In the genomic region with DNA sequence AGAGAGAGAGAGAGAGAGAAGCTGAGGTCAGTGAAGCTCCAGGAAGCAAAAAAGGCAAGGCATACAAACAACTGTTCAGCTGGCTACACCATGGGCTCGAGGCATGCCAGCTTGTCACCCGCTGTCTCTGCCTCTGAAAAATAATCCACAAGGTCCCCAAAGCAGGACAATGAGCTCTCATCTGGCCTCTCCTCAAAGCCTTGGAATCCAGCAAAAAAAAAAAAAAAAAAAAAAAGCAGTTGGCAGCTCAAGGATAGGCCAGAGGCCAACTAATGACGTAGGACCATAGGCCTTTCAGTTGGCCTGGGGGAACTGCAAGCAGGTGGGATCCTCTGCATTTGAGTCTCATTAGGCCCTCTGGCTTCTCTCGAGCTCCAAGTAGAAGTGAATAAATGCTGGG, we compare ENCODE assay signal across 16 mouse cellular contexts. TPM values are rescaled to one million over a fixed set of nuclear protein-coding genes. Genes with fewer than 3 reads are reported as not detected.
A peak's percentile ranks its signal among the peaks of the same experiment; 100 is the strongest.
DNase-seq lines count a peak whose midpoint lies in the region; ATAC-seq and TF ChIP-seq lines count a peak whose summit lies in the region.
"Had no signal": no experiment of that assay in that cellular context is flagged by ENCODE, and none has a peak within 500 bp of the region (broad histone marks: within the 10 kb centered on the region; RNA-seq: fewer than 3 reads in every experiment).

No protein-coding gene starts in this region.

- no peaks in the 10 kb centered on the region for H3K36me3 ChIP-seq in forebrain, embryonic 14.5 days (ENCODE audit: control insufficient read depth, insufficient read depth, low read length)
- H3K36me3 ChIP-seq in forebrain, embryonic 15.5 days, result no peaks in the 10 kb centered on the region
- no peaks in the 10 kb centered on the region for H3K36me3 ChIP-seq in hindbrain, postnatal 0 days (ENCODE audit: insufficient read depth, low read length)
- H3K36me3 ChIP-seq in hindbrain, embryonic 13.5 days, result no peaks in the 10 kb centered on the region
- no peaks in the 10 kb centered on the region for H3K36me3 ChIP-seq in midbrain, postnatal 0 days (ENCODE audit: insufficient read depth, low read length)
- no peaks in the 10 kb centered on the region for H3K36me3 ChIP-seq in midbrain, embryonic 13.5 days
- H3K36me3 ChIP-seq: limb, embryonic 13.5 days; liver, embryonic 15.5 days had no signal

- H3K27me3 ChIP-seq in forebrain, embryonic 14.5 days (replicated peaks; ENCODE audit: control insufficient read depth, insufficient read depth, low read length), result peaks cover 2% of the 10 kb centered on the region; the same call in 1 of the 2 replicates
- peaks cover 8% of the 10 kb centered on the region; the same call in 1 of the 2 replicates for H3K27me3 ChIP-seq in forebrain, embryonic 15.5 days
- no peaks in the 10 kb centered on the region for H3K27me3 ChIP-seq in hindbrain, postnatal 0 days (ENCODE audit: insufficient read depth, low read length)
- H3K27me3 ChIP-seq in hindbrain, embryonic 13.5 days, result peaks cover 21% of the 10 kb centered on the region
- no peaks in the 10 kb centered on the region for H3K27me3 ChIP-seq in midbrain, postnatal 0 days (ENCODE audit: insufficient read depth, low read length)
- H3K27me3 ChIP-seq in midbrain, embryonic 13.5 days, result peaks cover 11% of the 10 kb centered on the region

- no peak overlapping the region for H3K4me3 ChIP-seq in forebrain, embryonic 14.5 days (ENCODE audit: low read depth, low read length)
- H3K4me3 ChIP-seq in forebrain, embryonic 15.5 days, result no peak overlapping the region
- H3K4me3 ChIP-seq in hindbrain, postnatal 0 days (ENCODE audit: low read length), result no peak overlapping the region
- H3K4me3 ChIP-seq in hindbrain, embryonic 13.5 days, result no peak overlapping the region
- H3K4me3 ChIP-seq in midbrain, postnatal 0 days (ENCODE audit: low read depth, low read length), result no peak overlapping the region
- no peak overlapping the region for H3K4me3 ChIP-seq in midbrain, embryonic 13.5 days (replicated peaks)
- H3K4me3 ChIP-seq: erythroblast, embryonic 14.5 days; left cerebral cortex, adult 2 months; limb, embryonic 13.5 days; liver, embryonic 15.5 days had no signal

- H3K27ac ChIP-seq in forebrain, embryonic 14.5 days (ENCODE audit: low read depth, low read length), result no peak overlapping the region
- no peak overlapping the region for H3K27ac ChIP-seq in forebrain, embryonic 15.5 days (replicated peaks)
- H3K27ac ChIP-seq in hindbrain, postnatal 0 days, result no peak overlapping the region
- no peak overlapping the region for H3K27ac ChIP-seq in hindbrain, embryonic 13.5 days
- no peak overlapping the region for H3K27ac ChIP-seq in midbrain, postnatal 0 days (ENCODE audit: low read depth, low read length)
- H3K27ac ChIP-seq in midbrain, embryonic 13.5 days, result no peak overlapping the region
- H3K27ac ChIP-seq: kidney, postnatal 0 days; left cerebral cortex, adult 2 months; limb, embryonic 13.5 days; liver, embryonic 15.5 days; stomach, postnatal 0 days had no signal

- TF ChIP-seq CTCF in hindbrain, postnatal 0 days (IDR thresholded peaks at IDR 0.05; ENCODE audit: low read depth), result no peak
- no peak for TF ChIP-seq CTCF in midbrain, postnatal 0 days (IDR thresholded peaks at IDR 0.05)

- H3K9ac ChIP-seq in forebrain, embryonic 14.5 days (ENCODE audit: low read length), result no peak overlapping the region
- H3K9ac ChIP-seq in forebrain, embryonic 15.5 days (replicated peaks), result no peak overlapping the region
- H3K9ac ChIP-seq in hindbrain, postnatal 0 days (replicated peaks; ENCODE audit: low read length), result no peak overlapping the region
- no peak overlapping the region for H3K9ac ChIP-seq in hindbrain, embryonic 13.5 days
- H3K9ac ChIP-seq in midbrain, postnatal 0 days (replicated peaks; ENCODE audit: low read length, poor library complexity, severe bottlenecking), result no peak overlapping the region
- H3K9ac ChIP-seq in midbrain, embryonic 13.5 days (replicated peaks), result no peak overlapping the region
- H3K9ac ChIP-seq: limb, embryonic 13.5 days; liver, embryonic 15.5 days had no signal

- no peaks in the 10 kb centered on the region for H3K9me3 ChIP-seq in forebrain, embryonic 14.5 days (replicated peaks; ENCODE audit: control insufficient read depth, low read length)
- no peaks in the 10 kb centered on the region for H3K9me3 ChIP-seq in forebrain, embryonic 15.5 days
- H3K9me3 ChIP-seq in hindbrain, postnatal 0 days (ENCODE audit: low read length), result no peaks in the 10 kb centered on the region
- H3K9me3 ChIP-seq in hindbrain, embryonic 13.5 days, result no peaks in the 10 kb centered on the region
- H3K9me3 ChIP-seq in midbrain, postnatal 0 days (ENCODE audit: low read length), result no peaks in the 10 kb centered on the region
- no peaks in the 10 kb centered on the region for H3K9me3 ChIP-seq in midbrain, embryonic 13.5 days
- H3K9me3 ChIP-seq: limb, embryonic 13.5 days; liver, embryonic 15.5 days had no signal

- peak; percentile 32; the same call in 1 of the 2 replicates for ATAC-seq in forebrain, embryonic 14.5 days
- ATAC-seq in forebrain, embryonic 15.5 days (replicated peaks), result no peak
- peak; percentile 22; the same call in 1 of the 2 replicates for ATAC-seq in hindbrain, postnatal 0 days
- ATAC-seq in hindbrain, embryonic 13.5 days (ENCODE audit: low FRiP score), result no peak
- no peak for ATAC-seq in midbrain, postnatal 0 days (ENCODE audit: low FRiP score)
- ATAC-seq in midbrain, embryonic 13.5 days, result no peak
- no peak for ATAC-seq in erythroblast, adult 5-6 weeks (replicated peaks; ENCODE audit: low FRiP score, poor library complexity, severe bottlenecking)

- 58% methylated on average over 4 of the region's 4 CpGs for WGBS in forebrain, embryonic 14.5 days
- 63% methylated on average over 4 of the region's 4 CpGs for WGBS in forebrain, embryonic 15.5 days
- 38% methylated on average over 4 of the region's 4 CpGs for WGBS in hindbrain, postnatal 0 days
- WGBS in hindbrain, embryonic 13.5 days, result 75% methylated on average over 4 of the region's 4 CpGs
- 66% methylated on average over 4 of the region's 4 CpGs for WGBS in midbrain, postnatal 0 days
- 75% methylated on average over 4 of the region's 4 CpGs for WGBS in midbrain, embryonic 13.5 days

- H3K4me2 ChIP-seq in forebrain, embryonic 14.5 days (ENCODE audit: low read length), result no peak overlapping the region
- H3K4me2 ChIP-seq in forebrain, embryonic 15.5 days (replicated peaks), result no peak overlapping the region
- H3K4me2 ChIP-seq in hindbrain, postnatal 0 days (ENCODE audit: low read depth, low read length), result no peak overlapping the region
- no peak overlapping the region for H3K4me2 ChIP-seq in hindbrain, embryonic 13.5 days
- H3K4me2 ChIP-seq in midbrain, postnatal 0 days (ENCODE audit: low read depth, low read length, poor library complexity, severe bottlenecking), result no peak overlapping the region
- H3K4me2 ChIP-seq in midbrain, embryonic 13.5 days (replicated peaks), result no peak overlapping the region
- H3K4me2 ChIP-seq: limb, embryonic 13.5 days; liver, embryonic 15.5 days had no signal

- DNase-seq in forebrain, embryonic 14.5 days (ENCODE audit: low spot score), result peak; percentile 46
- peak; percentile 43 for DNase-seq in hindbrain, postnatal 0 days (ENCODE audit: low spot score)
- peak; percentile 64 for DNase-seq in midbrain, postnatal 0 days (ENCODE audit: low spot score)
- DNase-seq: gastrocnemius, postnatal 14 days had no signal

- H3K4me1 ChIP-seq in forebrain, embryonic 14.5 days (ENCODE audit: control insufficient read depth, insufficient read depth, low read length), result no peaks in the 10 kb centered on the region
- no peaks in the 10 kb centered on the region for H3K4me1 ChIP-seq in forebrain, embryonic 15.5 days
- H3K4me1 ChIP-seq in hindbrain, postnatal 0 days (ENCODE audit: insufficient read depth, low read length), result 0 out of 2 replicates have a peak, but pooled peaks cover 4% of the 10 kb centered on the region
- H3K4me1 ChIP-seq in hindbrain, embryonic 13.5 days (replicated peaks), result 0 out of 2 replicates have a peak, but pooled peaks cover 7% of the 10 kb centered on the region
- no peaks in the 10 kb centered on the region for H3K4me1 ChIP-seq in midbrain, postnatal 0 days (ENCODE audit: insufficient read depth, low read length)
- H3K4me1 ChIP-seq in midbrain, embryonic 13.5 days (replicated peaks), result no peaks in the 10 kb centered on the region
- H3K4me1 ChIP-seq: liver, embryonic 15.5 days had no signal

RNA-seq across cellular contexts. Expression of gene Adamts8, which starts 7.6 kb away (rescaled TPM):
- 0.72 and 0.95 TPM in 2 replicates for polyA plus RNA-seq in forebrain, embryonic 14.5 days (2014; fragmentation: Nextera tagmentation; extraction: Ambion mirVana)
- 1.5 and 1.6 TPM in 2 replicates for polyA plus RNA-seq in forebrain, embryonic 15.5 days (2015; fragmentation: Nextera tagmentation; extraction: Ambion mirVana)
- 2.5 and 3.3 TPM in 2 replicates for total RNA-seq in hindbrain, postnatal 0 days (2014; rRNA removed)
- polyA plus RNA-seq in hindbrain, postnatal 0 days (2015; fragmentation: Nextera tagmentation; extraction: Ambion mirVana), result 1.7 and 1.8 TPM in 2 replicates
- 1.4 and 2.0 TPM in 2 replicates for polyA plus RNA-seq in hindbrain, embryonic 13.5 days (2015; fragmentation: Nextera tagmentation; extraction: Ambion mirVana)
- total RNA-seq in midbrain, postnatal 0 days (2014; rRNA removed), result 2.9 and 3.0 TPM in 2 replicates
- 1.2 and 1.9 TPM in 2 replicates for polyA plus RNA-seq in midbrain, postnatal 0 days (2015; fragmentation: Nextera tagmentation; extraction: Ambion mirVana)
- 0.66 and 0.96 TPM in 2 replicates for polyA plus RNA-seq in midbrain, embryonic 13.5 days (2015; fragmentation: Nextera tagmentation; extraction: Ambion mirVana)
- total RNA-seq in erythroblast, adult 5-6 weeks (2015; ENCODE audit: low replicate concordance), result not detected in 2 replicates
- not detected in 2 replicates for total RNA-seq in erythroblast, adult 5-6 weeks (2017; ENCODE audit: low replicate concordance)
- total RNA-seq: megakaryocyte progenitor cell, adult 5-6 weeks; neutrophil, adult 5-6 weeks had no signal
- polyA plus RNA-seq: erythroblast, embryonic 14.5 days had no signal

RNA-seq across cellular contexts. Expression of gene Adamts15, which starts 27.7 kb away (rescaled TPM):
- 2.4 and 2.8 TPM in 2 replicates for polyA plus RNA-seq in forebrain, embryonic 14.5 days (2014; fragmentation: Nextera tagmentation; extraction: Ambion mirVana)
- 2.7 and 3.5 TPM in 2 replicates for polyA plus RNA-seq in forebrain, embryonic 15.5 days (2015; fragmentation: Nextera tagmentation; extraction: Ambion mirVana)
- 14.6 and 20.2 TPM in 2 replicates for total RNA-seq in hindbrain, postnatal 0 days (2014; rRNA removed)
- 3.5 and 3.6 TPM in 2 replicates for polyA plus RNA-seq in hindbrain, postnatal 0 days (2015; fragmentation: Nextera tagmentation; extraction: Ambion mirVana)
- 3.4 and 3.8 TPM in 2 replicates for polyA plus RNA-seq in hindbrain, embryonic 13.5 days (2015; fragmentation: Nextera tagmentation; extraction: Ambion mirVana)
- 18.3 and 19.3 TPM in 2 replicates for total RNA-seq in midbrain, postnatal 0 days (2014; rRNA removed)
- polyA plus RNA-seq in midbrain, postnatal 0 days (2015; fragmentation: Nextera tagmentation; extraction: Ambion mirVana), result 4.7 and 5.9 TPM in 2 replicates
- 2.9 and 3.2 TPM in 2 replicates for polyA plus RNA-seq in midbrain, embryonic 13.5 days (2015; fragmentation: Nextera tagmentation; extraction: Ambion mirVana)
- total RNA-seq in erythroblast, adult 5-6 weeks (2015; ENCODE audit: low replicate concordance), result 0.21 TPM in 1 of 2 replicates, not detected in the other
- not detected in 2 replicates for total RNA-seq in erythroblast, adult 5-6 weeks (2017; ENCODE audit: low replicate concordance)
- total RNA-seq: neutrophil, adult 5-6 weeks had no signal
- polyA plus RNA-seq: erythroblast, embryonic 14.5 days had no signal

Comparison
In these comparisons a context has a peak if more than half of its experiments do, and no peak if none do; other contexts are left out.
1. ATAC-seq: peak in forebrain, embryonic 14.5 days (single experiment) and hindbrain, postnatal 0 days (single experiment); none in forebrain, embryonic 15.5 days (single experiment), hindbrain, embryonic 13.5 days (single experiment), midbrain, postnatal 0 days (single experiment), midbrain, embryonic 13.5 days (single experiment) and erythroblast, adult 5-6 weeks (single experiment).
2. Peak in every context shown above with its lines, with median percentiles within 50 percentile points of each other: DNase-seq.